Mouse (Mus musculus): ENCODE measurements at regions not wholly inside any gene's neighbourhood (a gene's known extent, or its start where the extent isn't known, plus 50 kb on each side); places are given as distances from the start of the nearest gene placed in this dataset.

GRCm38 (mm10) chr10:17022216-17023158 is 700.5 kb upstream of the Cited2 start:
- TF ChIP-seq CTCF (IDR thresholded peaks at IDR 0.05; ENCODE audit: extremely low read depth, insufficient read depth, insufficient read length, insufficient replicate concordance) (no peak), POLR2A (IDR thresholded peaks at IDR 0.05; ENCODE audit: low read depth, low read length) (no peak)

Data from spleen, adult 2 months (tissue).